Mouse (Mus musculus): ENCODE measurements at regions not wholly inside any gene's neighbourhood (a gene's known extent, or its start where the extent isn't known, plus 50 kb on each side); places are given as distances from the start of the nearest gene placed in this dataset.
A peak's percentile ranks its signal among the peaks of the same experiment; 100 is the strongest.

- no peak for ATAC-seq (replicated peaks; ENCODE audit: poor library complexity)
Measured at GRCm38 (mm10) chr10:45763160-45763955, 185.7 kb downstream of the Hace1 start.

DNA sequence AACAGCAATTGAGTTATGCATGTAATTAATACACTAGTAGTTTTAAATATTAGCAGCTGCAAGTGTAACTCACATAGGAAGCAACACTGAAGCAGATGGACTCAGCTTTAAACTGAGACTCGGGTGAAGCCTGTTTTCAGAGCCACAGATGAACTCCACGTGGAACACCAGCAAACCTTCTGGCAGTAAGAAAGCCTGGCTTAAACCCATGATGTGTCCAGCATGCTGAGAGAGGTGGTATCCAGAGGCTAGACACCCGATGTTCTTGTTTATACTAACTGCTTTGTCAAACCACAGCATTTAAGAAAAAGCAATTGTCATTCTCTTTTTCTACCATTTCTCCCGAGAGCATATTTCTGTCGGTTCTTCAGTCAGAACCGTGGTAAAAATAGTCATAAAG lies 202.1 kb downstream of the Hace1 start:
- ATAC-seq (replicated peaks; ENCODE audit: poor library complexity) = no peak

GRCm38 (mm10) chr10:45783026-45783425 lies 205.4 kb downstream of the Hace1 start:
- ATAC-seq (replicated peaks; ENCODE audit: poor library complexity) = peak; percentile 66

- ATAC-seq (replicated peaks; ENCODE audit: poor library complexity) = peak; percentile 39; the same call in 1 of the 2 replicates
Measured at GRCm38 (mm10) chr10:45783461-45784149, 206.0 kb downstream of the Hace1 start.

- no peak for ATAC-seq (replicated peaks; ENCODE audit: poor library complexity)
Measured at GRCm38 (mm10) chr10:45784150-45784479, 206.5 kb downstream of the Hace1 start.

- ATAC-seq (replicated peaks; ENCODE audit: poor library complexity) = no peak
Measured at GRCm38 (mm10) chr10:45784575-45784974, 206.9 kb downstream of the Hace1 start.

- ATAC-seq (replicated peaks; ENCODE audit: poor library complexity) = no peak
Measured at GRCm38 (mm10) chr10:45788356-45788755, 210.7 kb downstream of the Hace1 start.

DNA sequence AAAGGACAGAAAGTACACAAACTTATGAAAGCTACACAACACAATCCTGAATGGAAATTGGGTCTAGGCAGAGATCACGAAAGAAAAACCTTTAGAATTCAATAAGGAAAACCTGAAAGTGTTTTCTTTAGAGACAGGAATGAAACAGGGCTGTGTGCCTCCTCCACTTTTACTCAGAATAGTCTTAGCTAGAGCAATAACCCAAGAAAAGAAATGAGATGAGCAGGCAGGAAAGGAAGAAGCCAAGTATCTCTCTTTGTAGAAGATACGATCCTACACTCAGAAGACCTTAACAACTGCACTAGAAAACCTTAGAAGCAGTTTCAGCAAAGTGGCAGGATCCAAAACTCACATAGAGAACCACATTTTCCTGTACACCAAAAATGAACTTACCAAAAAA lies 218.0 kb downstream of the Hace1 start:
- no peak for ATAC-seq (replicated peaks; ENCODE audit: poor library complexity)

DNA sequence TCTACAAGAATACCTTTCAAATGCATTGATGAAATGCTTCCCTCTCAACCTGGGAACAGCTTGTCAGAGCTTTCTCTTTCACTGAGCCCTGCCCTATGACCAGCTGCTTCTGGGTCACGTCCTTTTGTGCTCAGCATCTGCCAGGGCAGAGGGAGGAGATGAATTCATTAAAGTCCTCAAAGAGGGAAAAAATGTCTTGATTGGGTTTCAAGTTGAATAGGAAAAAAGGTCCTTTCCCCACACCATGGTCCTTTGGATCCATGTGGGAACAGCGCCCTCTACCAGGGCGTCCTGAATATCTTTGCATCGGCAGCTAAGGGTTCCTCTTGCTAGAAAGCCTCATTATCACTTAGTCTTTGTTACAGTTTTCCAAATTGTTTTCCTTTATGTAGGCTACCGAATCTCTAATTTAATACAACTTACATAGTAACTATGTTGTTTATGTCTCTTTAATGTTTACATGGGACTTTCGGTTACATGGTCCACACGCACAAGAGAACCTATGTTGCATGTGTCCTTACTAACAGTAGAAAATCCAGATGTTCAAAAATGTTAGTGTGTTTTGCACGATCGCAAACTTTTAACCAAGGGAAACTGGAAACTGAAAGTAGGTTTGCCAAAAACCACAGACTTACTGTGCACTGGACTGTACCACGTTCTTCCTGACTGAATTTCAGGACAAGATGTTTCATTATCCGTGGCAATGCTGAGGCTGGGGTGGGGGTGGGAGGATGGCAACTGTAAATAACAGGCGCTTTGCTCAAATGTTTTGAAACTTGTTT lies 222.6 kb downstream of the Hace1 start:
- ATAC-seq (replicated peaks; ENCODE audit: poor library complexity) = peak; percentile 86

- peak; percentile 60; the same call in 1 of the 2 replicates for ATAC-seq (replicated peaks; ENCODE audit: poor library complexity)
Measured at GRCm38 (mm10) chr10:45801463-45801862, 223.8 kb downstream of the Hace1 start.

GRCm38 (mm10) chr10:45806984-45807827 lies 229.6 kb downstream of the Hace1 start:
- no peak for ATAC-seq (replicated peaks; ENCODE audit: poor library complexity)

DNA sequence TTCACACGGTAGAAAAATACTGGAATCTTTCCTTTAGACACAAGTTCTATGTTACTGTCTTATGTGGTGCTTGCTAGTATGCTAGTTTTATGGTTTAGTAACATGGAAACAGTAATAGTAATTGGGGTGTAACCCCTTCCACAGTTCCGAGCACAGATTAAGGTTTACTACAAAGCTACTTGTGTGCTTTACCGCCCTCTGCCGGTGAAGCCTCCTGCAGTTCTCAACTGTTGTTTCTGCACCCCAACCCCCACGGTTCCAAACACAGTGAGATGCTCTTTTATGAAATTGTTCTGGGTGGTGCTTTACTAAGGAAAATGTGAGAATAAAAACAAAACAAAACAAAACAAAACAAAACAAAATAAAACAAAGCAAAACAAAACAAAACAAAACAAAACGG lies 234.3 kb downstream of the Hace1 start:
- ATAC-seq (replicated peaks; ENCODE audit: poor library complexity) = peak; percentile 70

- ATAC-seq (replicated peaks; ENCODE audit: poor library complexity) = no peak
Measured at GRCm38 (mm10) chr10:45813804-45814203, 236.2 kb downstream of the Hace1 start.

DNA sequence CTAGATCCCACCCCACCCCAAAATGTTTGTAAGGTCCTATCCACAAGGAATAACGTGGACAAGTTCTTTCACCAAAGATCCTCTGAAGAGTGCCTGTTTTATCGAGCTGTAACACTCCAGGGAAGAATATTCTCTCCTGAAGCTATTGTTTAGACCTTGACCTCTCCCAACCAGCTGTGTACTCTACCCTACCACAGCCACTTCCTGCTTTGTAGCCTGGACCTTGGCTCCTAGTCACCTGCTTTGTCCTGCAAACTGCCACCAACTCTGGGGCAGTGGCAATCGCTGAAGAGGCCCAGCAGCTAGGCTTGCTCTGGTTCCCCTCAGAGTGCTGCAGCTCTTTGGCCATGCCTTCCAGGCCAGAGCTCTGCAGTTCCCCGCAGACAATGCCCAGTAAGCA lies 239.1 kb downstream of the Hace1 start:
- no peak for ATAC-seq (replicated peaks; ENCODE audit: poor library complexity)

- ATAC-seq (replicated peaks; ENCODE audit: poor library complexity) = peak; percentile 91
Measured at GRCm38 (mm10) chr10:45820986-45821655, 243.5 kb downstream of the Hace1 start.

DNA sequence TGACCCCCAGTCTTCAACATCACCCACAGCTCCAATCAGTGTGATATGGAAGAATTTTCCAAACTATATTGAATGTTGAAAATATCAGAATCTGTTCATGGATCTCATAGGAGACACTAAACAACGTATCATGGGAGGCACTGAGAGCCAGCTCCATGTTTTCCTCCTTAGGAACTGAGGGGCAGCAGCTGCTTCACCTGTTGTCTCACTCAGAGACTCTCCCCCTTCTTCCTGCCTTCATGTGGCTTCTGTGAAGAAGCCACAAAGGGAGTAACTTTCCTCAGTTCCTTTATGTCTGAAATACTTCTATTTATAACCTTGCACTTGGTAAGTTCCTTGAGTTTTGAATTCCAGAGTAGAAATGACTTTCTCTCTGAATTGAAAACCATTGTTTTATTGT lies 244.6 kb downstream of the Hace1 start:
- ATAC-seq (replicated peaks; ENCODE audit: poor library complexity) = peak; percentile 41; the same call in 1 of the 2 replicates

DNA sequence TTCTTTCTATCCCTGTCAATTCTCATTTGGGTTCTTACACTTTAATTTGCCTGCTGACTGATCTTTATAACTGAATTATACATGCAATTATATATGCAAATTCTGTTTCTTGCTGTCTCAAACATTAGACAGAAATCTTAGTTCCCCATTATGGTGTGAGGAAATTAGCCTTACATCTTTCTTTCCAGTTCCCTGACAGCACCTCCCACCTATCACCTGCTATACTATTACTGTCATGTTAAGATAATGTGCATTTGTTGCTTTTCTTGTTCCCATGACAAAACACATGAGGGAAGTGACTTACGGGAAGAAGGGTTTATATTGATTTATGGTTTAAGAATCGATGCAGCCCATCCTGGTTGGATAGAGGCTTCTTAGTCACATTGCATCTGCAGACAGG lies 246.0 kb downstream of the Hace1 start:
- no peak for ATAC-seq (replicated peaks; ENCODE audit: poor library complexity)

- no peak for ATAC-seq (replicated peaks; ENCODE audit: poor library complexity)
Measured at GRCm38 (mm10) chr10:45848654-45849053, 271.0 kb downstream of the Hace1 start.

DNA sequence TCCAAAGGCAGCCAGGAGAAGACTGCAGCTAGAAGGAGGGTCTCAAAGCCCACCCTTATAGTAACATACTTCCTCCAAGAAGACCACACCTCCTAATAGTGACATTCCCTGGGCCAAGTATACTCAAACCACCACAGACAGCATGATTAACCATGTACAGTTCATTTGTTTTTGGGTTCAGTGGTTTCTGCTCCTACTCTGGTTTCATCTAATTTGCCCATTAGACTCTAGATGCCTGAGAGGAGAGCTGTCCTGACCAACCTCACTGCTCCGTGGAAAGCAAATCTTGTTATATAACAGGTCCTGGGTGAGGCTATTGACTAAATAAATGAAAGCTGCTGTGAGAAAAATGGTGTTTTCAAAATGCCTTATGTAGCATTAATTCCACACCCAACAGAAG lies 272.2 kb downstream of the Hace1 start:
- ATAC-seq (replicated peaks; ENCODE audit: poor library complexity) = no peak

- ATAC-seq (replicated peaks; ENCODE audit: poor library complexity) = no peak
Measured at GRCm38 (mm10) chr10:45850625-45851024, 273.0 kb downstream of the Hace1 start.

Measured in megakaryocyte progenitor cell, adult 5-6 weeks (primary cell).